Mouse (Mus musculus): Measurements from ENCODE around the gene Zfp800. TPM values are rescaled to one million over a fixed set of nuclear protein-coding genes. Genes with fewer than 3 reads are reported as not detected.

The Zfp800 gene
- total RNA-seq, 2 experiments from 2014 or later, result 25.5 to 27.5 TPM

DNA sequence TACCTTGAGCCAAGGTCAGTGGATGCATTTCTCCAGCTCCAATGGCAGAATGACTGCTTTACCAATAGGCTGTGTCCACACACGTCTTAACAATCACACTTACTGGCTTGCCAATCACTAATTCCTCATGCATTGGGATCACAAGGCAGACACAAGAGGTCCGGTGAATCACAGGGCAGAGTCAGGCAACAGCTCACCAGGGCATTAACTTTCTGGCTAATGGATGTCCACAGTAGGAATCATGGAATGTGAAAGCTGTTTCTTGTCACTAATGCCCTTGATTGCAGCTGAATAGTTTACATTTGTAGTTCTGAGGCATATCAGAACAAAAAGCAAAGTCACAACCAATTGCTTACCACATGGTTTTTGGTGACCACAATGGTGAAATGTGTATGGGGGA, 85.7 kb downstream of the Zfp800 start:
- DNase-seq, result no peak

DNA sequence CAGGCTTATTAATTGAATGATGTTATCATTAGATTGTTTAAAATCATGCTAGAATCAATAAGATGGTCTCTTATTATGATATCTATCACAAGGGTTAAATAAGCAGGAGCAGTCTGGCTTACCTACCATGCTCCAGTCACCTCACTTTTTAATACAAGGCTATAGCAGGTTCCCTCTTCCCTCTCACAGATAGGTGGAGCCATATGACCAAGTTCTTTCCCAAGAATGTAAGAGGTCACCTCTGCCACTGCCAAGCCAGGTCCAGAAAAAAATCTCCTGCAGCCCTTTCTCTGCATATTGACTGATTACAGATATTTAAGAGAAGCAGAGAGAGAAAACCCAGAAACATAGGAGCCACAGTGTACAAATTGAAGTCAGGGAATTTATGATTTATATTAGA, 88.1 kb downstream of the Zfp800 start:
- no peak for DNase-seq

DNA sequence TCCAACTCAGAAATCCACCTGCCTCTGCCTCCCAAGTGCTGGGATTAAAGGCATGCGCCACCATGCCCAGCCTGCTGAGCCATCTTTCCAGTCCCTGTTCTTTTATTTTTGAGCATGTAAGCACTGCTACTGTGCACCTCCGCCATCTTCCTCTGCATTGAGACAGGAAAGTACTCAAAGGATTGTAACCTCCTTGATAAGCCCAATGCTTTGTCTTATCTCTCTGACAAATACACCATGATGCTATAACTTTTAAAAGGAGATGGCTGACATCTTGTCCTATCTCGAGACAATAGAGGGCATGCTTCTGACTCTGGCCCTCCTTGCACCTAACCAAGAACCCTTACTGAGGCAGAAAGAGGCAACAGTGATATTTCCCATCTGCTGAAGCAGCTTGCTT, 88.9 kb downstream of the Zfp800 start:
- DNase-seq, result no peak

DNA sequence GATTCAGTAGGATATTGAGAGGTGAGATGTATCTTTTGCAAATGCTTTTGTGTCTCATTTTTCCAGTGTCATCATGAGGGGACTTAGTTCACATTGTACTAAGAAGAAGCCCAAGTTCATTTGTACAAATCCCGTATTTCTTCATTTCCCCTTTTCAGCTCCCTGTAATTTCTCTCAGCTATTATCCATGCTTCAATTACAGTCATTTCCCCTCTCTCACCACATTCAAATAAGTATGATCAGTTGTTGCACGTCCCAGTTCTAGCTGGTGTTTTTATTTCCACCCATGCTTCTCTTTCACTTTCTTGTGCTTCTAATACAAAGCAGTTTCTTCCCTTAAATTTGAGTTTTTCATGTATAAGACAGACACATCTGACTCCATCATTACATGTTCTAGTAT, 91.1 kb downstream of the Zfp800 start:
- no peak for DNase-seq

DNA sequence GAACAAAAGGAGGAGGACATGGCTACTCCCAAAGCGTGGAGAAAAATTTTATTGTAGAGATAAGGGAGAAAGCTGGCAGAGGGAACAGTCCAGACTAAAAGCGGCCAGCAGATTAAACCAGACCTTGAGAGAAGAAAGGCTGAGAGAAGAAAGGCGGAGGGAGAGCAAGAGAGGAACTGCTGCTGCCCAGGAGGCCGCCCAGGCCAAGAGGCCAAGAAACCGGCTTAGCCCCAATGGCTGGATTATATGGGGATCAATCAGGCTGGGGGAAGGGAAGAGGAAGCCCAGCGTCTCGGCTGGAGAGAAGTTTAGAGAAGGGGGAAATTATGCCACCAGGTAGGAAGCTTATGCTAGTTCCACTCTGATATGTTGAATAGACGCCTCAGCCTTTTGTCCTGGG, 101.5 kb downstream of the Zfp800 start:
- DNase-seq, result no peak

DNA sequence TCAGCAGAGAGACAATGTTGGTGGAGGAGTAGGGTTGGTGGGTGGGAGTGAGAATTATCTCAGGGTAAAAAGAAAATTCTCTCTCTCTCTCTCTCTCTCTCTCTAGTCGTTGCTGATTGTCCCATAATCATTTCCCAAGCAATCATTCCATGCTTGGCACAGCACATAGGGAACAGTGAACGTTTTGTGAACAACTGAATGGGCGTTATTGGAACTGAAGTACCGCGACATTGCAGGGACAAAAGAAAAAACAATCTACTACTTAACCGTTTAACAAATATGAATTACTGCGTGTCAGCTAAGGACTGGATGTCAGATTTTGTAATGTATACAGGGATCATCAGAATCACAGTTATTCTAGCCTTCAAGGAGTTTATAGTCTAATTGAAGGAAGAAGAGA, 102.2 kb downstream of the Zfp800 start:
- no peak for DNase-seq

DNA sequence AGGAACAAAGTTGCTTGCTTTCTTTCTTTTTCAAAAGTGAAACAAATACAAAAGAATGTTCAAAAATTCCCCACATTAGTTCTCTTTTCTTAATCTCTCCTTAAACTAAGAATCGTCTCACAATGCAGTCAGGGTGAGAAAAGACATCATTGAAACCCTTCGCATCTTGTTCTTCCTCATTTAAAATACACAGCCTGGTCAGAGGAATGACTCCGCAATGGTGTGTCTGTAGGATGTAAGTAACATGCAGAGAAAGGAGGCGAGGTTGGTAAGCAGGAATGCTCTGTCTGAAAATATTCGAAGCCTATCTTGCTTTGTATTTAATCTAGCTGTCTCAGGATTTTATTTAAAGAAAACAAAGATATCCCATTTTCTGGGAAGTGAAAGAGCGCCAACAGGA, 105.0 kb downstream of the Zfp800 start:
- DNase-seq, result no peak

DNA sequence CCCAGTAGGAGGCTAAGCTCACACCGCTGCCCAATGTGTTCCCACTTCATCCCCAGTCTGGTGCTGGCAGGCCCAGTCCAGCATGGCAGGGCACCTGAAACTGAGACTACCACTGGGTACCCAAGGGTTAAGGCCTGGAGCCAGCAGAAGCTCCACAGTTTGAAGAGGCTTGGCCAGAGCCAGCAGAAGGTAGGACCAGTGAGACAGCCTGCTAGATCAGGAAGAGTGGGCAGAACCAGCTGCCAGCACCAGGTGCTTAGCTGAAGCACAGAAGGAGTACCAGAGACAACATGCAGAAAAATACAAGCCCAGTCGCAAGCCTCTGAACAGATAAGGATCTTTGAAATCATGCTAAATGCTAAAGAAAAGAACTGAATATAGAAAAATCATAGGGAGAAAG, 117.9 kb downstream of the Zfp800 start:
- DNase-seq, result no peak

DNA sequence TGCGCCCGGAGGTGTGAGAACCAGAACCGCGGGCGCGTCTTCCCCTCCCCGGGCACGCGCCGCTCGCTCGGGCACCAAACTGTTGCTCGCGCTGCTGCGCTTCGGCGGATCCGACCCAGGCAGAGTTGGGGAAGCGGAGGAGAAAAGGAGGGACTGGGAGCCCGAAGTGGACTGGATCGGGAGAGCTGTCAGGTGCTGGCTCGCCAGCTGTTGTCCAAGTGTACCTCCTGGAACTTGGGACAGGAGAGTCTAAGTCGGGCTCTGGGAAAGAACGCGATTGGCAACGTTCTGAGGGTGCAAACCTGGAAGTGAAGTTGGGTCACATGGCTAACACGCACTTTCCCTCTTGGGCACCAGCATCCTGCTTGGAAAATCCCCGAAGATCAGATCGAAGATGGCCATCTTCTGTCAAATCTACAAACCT, 135.6 kb downstream of the Zfp800 start:
- DNase-seq, result no peak

DNA sequence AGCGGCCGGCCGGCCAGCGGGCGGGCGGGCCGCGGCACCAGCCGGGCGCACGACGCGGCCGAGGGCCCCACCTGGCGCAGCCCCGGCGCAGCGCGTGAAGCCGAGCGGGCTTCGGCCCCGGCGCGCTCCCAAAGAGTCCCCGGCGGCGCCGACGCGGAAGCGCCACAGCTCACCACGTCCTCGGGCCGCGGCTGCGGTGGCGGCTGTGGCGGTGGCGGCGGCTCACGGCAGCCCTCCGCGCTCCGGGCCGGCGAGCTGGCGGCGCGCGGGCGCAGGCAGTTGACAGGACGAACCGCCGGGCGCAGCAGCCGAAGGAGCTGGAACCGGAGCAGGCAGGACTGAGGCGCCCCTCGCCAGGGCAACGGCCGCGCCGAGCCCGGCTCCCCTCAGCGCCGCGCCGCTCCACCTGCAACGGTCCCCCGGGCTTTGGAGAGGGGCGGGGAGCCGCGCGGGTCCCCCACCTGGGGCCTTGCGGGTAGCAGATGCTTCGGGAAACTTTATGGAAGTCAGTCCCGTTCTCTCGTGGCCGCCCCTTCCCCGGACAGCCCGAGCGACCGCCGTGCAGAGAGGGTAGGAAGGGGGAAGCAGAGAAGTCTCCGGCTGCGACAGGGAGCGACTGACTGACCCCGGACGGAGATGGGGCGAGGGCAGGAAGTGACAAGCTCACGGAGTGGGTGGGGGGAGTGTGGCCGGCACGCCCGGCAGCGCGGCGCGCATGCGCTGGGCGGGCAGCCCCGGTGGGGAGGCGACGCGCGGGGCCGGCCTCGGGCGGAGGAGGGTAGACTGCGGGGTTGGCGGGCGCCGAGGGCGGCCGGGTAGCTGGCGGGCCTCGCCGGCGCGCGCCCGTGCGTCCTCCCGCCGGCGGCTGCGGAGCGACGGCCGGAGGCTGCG, 136.3 kb downstream of the Zfp800 start:
- DNase-seq, result peak; percentile 95 to 97

DNA sequence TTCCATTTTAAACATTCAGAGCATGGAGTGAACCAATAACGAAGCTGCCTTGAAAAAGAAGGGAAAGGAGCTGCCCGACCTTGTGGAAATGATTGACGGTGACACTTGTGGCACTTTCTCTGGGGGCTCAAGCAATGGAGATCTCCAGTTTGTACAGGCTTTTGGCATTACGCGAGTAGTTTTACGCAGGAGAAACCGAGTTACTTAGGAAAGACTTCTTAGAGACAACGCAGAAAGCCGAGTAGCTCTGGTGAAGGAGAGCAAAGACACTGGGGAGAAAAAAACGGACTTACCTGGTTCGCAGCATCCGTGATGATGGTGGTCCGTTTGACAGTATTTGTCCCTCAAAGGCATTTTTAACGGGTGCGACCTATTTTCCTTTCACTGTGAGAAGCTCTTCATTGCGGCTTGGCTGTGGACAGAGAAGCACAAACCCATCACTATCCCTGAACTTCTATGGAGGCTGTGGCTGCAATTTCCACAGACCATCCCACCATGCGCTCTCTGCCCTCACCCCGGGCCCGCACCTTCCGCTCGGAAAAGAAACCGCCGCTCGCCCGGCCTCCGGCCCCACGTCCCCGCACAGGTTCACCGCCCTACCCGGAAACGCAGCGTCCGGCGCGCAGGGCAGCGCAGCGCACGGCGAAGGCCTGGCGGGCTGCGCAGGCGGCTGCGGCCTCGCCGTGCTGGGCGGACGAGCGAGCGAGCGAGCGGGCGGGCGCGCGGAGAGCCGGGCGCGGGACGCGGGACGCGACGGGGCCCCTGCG, 137.2 kb downstream of the Zfp800 start:
- peak; percentile 59 to 66 for DNase-seq

DNA sequence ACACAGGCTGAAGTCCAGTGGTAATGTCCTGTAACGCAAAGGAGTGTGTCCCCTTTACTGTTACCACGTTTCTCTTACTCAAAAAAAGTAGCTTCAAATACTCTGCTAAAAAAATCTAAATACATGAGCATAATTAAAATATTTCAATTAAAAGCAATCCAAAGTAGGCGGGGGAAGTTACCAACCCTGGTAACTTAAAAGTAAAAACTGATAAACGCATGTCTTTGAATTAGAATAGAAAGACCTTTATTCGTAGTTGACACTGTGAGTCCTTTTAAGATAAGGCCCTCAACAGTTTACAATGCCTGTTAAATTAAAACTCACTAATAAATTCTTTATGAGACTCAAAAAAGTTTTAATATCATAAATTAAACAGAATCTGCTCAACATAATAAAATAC, 138.1 kb downstream of the Zfp800 start:
- no peak for DNase-seq

DNA sequence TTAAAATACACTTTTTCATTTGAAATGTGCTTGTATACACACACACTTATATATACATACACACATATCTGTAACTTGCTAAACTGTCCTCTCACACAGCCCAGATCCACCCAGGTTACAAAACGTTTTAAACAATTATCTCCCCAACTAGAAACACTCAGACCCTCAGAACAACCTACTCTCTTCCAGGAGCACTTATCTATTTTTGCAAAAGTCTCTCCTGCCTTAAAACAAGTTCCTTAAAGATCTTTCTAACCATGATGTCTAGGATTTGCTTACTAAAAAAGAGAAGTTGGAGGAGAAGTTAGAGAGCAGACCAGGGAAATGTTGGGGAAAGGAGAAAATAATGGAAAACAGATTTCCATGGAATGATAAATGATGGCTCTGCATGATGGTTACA, 139.4 kb downstream of the Zfp800 start:
- DNase-seq, result no peak

DNA sequence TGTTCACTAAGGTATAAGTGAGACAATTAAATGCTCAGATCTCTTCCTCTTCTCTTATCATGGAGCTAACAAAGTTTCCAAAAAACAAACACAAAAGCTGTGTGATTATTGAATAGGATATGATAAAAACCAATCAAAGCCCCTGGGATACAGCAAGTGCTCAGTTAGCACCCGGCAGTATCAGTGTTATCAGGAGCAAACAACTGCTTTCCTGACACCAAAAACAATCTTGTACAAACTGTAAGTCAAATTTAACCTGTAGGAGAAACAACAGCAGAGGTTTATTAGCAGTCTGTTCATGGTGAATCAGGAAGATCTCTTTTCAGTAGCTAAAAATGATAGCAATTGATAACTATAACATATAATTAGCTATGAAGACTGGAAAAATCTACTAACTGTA, 140.0 kb downstream of the Zfp800 start:
- DNase-seq, result no peak

DNA sequence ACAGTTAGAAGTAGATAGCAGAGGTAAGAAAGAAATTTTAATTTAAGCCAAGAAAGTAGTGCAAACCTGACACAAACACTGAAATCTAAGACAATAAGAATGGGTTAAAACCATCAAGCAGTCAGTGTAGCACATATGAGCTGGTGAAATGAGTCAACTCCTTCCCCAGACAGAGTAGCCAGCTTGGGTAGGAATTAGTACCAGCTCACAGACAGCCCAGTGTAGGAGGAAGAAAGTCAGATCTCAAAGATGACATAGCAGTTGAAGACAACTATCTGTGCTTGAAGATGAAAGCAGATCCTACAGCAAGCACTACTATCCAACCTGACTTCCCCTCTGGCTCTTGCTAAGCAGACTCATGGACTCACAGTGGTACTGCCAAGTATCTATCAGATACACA, 145.0 kb downstream of the Zfp800 start:
- no peak for DNase-seq

DNA sequence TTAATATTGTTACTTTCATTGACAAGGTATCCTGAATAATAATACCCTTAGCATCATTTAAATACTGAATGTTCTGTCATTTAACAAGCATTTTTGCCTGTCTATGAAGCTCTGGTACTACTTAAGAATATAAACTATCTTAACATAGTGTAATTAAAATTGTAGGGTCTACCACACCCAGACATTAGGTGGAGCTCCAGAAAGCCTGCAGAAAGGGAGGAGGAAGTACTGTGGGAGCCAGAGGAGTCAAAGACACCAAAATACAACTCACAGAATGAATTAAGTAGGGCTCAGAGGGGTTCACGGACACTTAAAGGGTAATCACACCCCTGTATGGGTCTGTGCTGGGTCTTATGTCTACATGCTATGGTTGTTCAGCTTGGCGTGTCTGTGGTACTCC, 149.6 kb downstream of the Zfp800 start:
- DNase-seq, result no peak

DNA sequence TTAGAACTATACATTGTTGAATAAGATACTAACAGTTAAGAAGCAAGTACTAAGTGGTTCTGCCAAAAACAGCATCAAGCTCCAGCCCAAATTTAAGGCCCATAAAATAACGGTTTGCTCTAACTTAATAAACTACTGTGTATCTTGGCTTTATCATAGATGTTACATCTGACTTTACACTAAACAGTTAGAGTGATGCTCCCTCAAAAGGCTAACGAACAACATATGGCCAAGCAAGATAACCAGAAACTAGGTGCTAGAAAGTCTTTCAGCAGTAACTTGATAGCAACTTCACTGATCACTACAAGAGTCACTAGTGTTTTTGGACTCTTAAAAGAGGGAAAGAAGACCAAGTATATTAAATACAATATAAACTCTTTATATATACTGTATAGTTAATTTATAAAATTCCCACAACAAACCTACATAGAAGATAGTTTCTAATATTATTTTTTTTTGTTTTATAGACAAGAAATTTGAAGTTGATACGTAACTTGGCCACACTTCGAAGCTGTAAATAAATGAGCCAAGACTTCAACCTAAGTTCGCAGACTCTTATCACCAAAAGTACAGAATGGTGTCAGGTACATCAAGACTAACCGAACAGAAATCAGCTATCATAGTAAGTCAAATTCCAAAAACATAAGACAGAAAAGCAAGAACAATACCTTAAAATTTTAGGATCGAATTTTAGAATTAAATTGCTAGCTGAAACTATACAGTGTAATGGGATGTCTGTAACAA, 165.0 kb downstream of the Zfp800 start:
- DNase-seq, result no peak

DNA sequence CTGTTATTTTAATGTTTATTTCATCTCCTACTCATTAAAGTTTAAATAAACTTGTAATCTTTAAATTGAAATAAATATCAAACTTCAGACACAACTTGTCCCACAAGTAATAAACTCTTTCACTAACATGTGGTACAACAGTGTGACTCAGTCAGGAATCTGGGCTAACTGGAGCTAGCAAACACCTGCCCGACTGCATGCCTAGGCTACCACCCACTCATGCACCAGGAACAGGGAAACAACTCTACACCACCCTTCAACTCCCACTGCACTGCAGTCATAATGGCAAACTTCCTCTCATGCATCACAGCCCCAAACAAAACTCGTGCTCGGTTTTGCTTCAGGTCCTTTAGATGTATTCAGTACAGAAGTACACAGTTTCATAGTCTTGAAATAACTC, 169.7 kb downstream of the Zfp800 start:
- DNase-seq, result no peak

DNA sequence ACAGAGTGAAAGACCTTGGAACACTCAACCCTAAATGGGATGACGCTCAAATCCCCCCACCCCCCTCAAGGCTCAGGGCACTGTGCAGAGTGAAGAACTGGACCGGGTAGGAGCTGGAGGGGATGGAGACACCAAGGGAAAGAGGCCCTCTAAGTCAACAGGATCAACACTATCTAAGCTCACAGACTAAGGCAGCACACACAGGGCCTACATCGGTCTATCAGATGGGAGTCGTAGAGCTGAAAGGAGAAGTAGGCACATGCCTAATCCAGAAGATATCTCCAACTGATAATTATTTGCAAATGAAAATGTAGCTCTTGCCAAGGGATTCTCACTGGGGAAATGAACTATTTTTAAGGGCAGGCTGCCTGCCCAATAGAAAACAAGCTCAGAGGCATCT, 176.8 kb downstream of the Zfp800 start:
- DNase-seq, result no peak

DNA sequence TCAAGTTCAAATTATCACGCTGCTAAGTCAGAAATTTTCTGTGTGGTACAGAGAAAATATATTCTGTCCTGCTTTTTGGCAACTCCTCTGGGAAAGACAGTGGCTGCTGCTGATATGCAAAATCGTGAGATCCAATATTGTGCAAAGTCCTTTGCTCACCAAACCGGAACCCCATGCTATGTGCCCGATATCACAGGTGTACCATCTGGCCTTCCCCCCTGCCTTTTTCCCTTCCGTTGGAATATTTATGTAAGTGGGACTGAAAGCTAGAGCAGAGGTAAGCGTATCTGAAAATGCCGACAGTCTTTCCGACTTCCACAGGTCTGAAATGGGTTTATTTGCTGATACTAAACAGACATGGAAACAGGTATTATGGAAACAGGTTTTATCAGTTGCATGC, 179.4 kb downstream of the Zfp800 start:
- DNase-seq, result no peak

DNA sequence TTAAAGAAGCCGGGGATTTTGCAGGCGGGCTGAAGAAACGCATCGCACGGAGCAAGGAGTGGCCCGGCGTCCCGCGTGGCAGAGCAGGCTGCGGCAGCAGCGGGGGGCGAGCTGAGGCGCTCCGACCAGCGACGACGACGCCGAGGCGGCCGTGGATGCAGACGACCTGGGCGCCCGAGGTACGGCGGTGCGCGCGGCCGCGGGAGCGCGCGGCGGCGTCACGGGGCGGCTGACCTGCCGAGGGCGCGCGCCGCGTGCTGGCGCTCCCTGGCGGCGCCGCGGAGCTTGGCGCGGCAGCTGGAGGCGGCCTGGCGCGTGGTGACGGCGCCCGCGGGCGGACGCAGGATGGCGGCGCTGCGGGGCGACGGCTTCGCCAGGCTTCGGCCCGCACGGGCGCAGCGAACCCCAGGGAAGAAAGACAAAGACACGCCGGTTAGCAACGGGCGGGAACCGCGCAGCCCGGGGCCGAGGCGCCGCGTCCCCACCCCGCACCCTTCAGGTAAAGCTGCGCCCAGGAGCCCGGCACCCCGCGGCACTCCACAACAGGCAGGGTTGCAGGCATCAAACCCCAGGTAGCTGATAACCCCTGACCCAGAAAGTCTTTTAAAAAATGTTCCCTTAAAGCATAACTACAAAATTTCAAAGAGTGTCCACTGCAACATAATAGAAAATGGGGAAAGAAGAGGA, 182.4 kb downstream of the Zfp800 start:
- DNase-seq, result peak; percentile 77 to 84

DNA sequence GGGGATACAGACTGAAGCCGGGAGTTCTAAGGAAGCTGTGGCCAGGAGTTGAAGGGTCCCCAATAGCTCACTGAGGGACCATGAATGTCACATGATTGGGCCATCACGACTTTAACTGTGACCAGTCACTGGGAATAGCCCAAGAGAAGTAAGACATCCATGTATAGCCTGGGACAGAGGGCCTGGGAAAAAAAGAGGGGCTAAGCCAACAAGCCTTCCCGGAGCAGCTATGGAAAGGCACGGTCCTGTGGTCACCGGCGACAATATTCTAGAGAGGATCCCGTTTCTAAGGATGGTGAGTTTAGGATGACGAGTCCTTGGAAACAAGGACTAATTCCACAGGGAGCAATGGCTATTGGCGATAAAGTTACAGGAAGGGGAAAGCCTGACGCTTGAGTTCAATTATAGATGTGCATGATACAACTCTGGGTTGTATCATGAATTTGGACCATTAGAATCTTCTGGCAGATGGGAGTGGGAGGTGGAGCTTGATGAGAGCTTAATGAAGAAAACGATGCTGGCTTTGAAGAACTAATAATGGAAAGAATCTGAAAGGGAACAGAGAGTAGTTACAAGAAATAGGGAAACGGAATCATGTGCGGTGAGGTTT, 183.0 kb downstream of the Zfp800 start:
- DNase-seq, result no peak
